Mouse (Mus musculus) layer of hippocampus, postnatal 36 days (tissue): ENCODE data around the gene Lama1. TPM values are rescaled to one million over a fixed set of nuclear protein-coding genes. Genes with fewer than 3 reads are reported as not detected.
A peak's percentile ranks its signal among the peaks of the same experiment; 100 is the strongest.
"Not testable (repeated sequence)": the region's sequence is repeated elsewhere in the genome, so short reads cannot be mapped to it uniquely, and the experiment has no call there.

Source experiments
- DNase-seq, 2 experiments: peaks; one replicate each; pipeline ENCODE4 v3.0.0; 2022
- total RNA-seq, 2 experiments: library from RNA; stranded (reverse); gene quantifications; 2 replicates each; pipeline ENCODE4 v1.2.3; 2021

Lama1 gene
- total RNA-seq, 2 experiments from 2014 or later, result 2.1 to 4.1 TPM

GRCm38 (mm10) chr17:67722055-67722454, 25.0 kb downstream of the Lama1 start:
- no peak for DNase-seq

GRCm38 (mm10) chr17:67722578-67722977, 25.5 kb downstream of the Lama1 start:
- DNase-seq, result no peak

GRCm38 (mm10) chr17:67723175-67724067, 26.4 kb downstream of the Lama1 start:
- DNase-seq, result no peak

- DNase-seq, result no peak
Observed at GRCm38 (mm10) chr17:67726601-67727000, 29.5 kb downstream of the Lama1 start.

- no peak for DNase-seq
Observed at GRCm38 (mm10) chr17:67728751-67729150, 31.7 kb downstream of the Lama1 start.

GRCm38 (mm10) chr17:67731096-67731495, 34.0 kb downstream of the Lama1 start:
- no peak for DNase-seq

- no peak for DNase-seq
Observed at GRCm38 (mm10) chr17:67731964-67732363, 34.9 kb downstream of the Lama1 start.

- DNase-seq, result no peak
Observed at GRCm38 (mm10) chr17:67733516-67733915, 36.5 kb downstream of the Lama1 start.

GRCm38 (mm10) chr17:67735722-67736121, 38.7 kb downstream of the Lama1 start:
- no peak for DNase-seq

- not testable (repeated sequence) for DNase-seq
Observed at GRCm38 (mm10) chr17:67741229-67741628, 44.2 kb downstream of the Lama1 start.

GRCm38 (mm10) chr17:67764167-67764871, 67.3 kb downstream of the Lama1 start:
- DNase-seq, result no peak

GRCm38 (mm10) chr17:67773608-67774007, 76.5 kb downstream of the Lama1 start:
- DNase-seq, result no peak

- no peak for DNase-seq
Observed at GRCm38 (mm10) chr17:67776764-67777163, 79.7 kb downstream of the Lama1 start.

GRCm38 (mm10) chr17:67779812-67780211, 82.8 kb downstream of the Lama1 start:
- no peak for DNase-seq

- DNase-seq, result no peak
Observed at GRCm38 (mm10) chr17:67791091-67791490, 94.0 kb downstream of the Lama1 start.

- no peak for DNase-seq
Observed at GRCm38 (mm10) chr17:67809171-67809570, 112.1 kb downstream of the Lama1 start.

- DNase-seq, result no peak
Observed at GRCm38 (mm10) chr17:67813666-67814065, 116.6 kb downstream of the Lama1 start.

GRCm38 (mm10) chr17:67815720-67816119, 118.7 kb downstream of the Lama1 start:
- DNase-seq, result no peak

- DNase-seq, result no peak
Observed at GRCm38 (mm10) chr17:67816916-67817315, 119.9 kb downstream of the Lama1 start.

GRCm38 (mm10) chr17:67827431-67827830, 130.4 kb downstream of the Lama1 start:
- no peak for DNase-seq

GRCm38 (mm10) chr17:67836146-67836895, 139.3 kb downstream of the Lama1 start:
- DNase-seq, result no peak

- DNase-seq, result peak; percentile 46 to 77
Observed at GRCm38 (mm10) chr17:67837351-67838090, 140.5 kb downstream of the Lama1 start.
